Mouse (Mus musculus): ENCODE results near the gene Gpr19.

Gpr19 gene

DNA sequence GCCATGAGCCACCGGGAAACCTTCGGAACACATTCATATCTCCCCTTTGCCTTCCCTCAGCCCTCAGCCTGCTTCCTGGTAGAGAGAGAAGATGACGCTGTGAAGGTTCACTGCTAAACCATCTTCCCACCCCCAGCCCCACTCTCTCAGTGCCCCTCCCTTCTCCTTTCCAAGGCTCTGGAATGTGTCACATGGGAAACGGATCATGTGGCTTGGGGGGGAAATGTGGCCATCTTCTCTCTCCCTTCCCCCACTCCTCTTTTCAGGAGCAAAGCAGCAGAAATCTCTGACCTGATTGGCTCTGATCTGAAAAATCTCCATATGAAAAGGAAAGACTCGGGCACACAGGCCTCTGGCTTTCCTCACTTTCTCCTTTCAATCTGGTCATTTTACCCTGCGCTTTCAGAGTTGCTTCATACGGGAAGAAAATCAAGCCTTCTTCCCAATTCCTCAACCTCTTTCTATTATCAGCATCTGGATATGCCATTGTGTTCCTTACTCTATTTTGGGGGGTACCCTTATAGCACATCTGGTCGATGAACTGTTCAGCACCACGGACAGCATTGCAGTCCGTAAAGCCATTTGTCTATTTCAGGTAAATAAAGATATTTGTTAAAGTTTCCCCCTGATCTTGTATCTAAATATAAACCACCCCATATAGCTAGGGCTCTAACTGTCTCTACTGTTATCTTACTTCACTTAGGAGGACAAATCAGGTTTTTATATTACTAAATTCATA, 10.5 kb downstream of the Gpr19 start:
- peak; percentile 96 for DNase-seq (ENCODE audit: low read depth, low spot score)

DNA sequence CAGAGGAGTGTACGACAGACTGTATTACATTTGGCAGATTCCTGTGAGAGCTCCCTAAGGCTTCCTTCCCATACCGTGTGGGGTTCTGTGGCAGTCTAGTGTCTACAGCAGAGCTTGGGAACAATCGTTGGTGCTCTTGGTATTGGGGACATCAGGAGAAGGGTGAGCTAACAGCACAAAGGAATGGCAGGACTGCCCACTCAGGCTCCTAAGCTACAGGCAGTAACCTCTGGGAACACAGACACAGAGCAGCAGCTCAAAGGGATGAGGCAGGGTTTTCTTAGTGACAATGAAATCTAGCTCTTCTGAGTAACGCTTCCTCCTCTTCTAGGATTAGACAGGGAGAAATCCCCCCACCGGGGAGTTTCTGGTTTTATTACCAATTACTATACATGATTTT, 11.4 kb downstream of the Gpr19 start:
- DNase-seq (ENCODE audit: low read depth, low spot score): no peak

DNA sequence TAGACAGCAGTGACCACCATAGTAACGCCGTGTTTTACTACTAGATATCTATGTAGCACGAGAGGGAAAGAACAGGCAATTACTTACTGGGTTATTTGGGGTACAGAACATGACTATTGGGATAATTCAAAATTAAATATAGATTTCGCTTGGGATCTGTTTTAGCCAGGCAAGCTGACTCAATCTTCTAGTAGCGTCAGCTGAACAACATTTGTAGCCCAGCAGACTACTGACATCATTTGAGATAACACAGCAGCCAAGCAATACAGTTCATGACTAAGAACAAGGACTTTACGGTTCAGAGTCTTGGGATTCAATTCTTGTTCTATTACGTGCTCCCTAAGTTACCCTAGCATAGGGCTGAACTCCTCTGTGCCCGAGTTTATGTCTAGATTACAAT, 11.9 kb downstream of the Gpr19 start:
- DNase-seq (ENCODE audit: low read depth, low spot score): no peak

DNA sequence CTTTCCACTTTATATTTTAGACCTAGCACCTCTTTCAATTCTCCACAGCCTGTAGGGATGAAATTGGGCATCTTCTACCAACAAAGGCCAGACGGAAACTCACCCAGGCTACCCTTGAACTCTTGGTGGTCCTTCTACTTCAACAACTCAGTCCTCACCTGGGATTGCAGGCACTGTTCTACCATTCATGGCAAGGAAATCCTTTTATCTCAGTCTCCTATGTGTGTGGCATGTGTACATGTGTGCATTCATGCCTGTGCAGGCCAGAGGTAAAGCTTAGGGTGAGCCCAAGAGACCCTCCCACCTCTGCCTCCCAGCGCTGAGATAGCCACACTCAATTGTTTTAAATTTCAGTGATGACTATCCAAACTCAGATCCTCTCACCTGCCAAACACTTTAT, 12.9 kb downstream of the Gpr19 start:
- no peak for DNase-seq (ENCODE audit: low read depth, low spot score)

DNA sequence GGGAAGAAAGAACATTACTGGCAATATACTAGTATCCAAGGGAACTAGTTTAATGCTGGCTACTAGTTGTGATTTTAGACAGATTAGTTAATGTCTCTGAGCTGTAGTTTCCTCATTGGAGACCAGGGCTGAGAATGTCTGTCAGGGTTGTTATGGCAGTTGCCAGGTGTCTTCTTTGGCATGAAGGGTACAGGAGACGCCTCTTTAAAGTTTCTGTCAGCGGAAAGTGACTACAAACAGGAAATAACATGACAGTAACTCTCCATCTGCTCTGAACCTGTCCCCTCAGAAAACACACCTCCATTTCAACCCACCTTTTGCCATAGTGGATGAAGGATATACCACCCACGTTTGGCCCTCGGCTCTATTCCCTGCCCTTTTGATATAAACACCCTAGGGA, 14.7 kb downstream of the Gpr19 start:
- no peak for DNase-seq (ENCODE audit: low read depth, low spot score)

DNA sequence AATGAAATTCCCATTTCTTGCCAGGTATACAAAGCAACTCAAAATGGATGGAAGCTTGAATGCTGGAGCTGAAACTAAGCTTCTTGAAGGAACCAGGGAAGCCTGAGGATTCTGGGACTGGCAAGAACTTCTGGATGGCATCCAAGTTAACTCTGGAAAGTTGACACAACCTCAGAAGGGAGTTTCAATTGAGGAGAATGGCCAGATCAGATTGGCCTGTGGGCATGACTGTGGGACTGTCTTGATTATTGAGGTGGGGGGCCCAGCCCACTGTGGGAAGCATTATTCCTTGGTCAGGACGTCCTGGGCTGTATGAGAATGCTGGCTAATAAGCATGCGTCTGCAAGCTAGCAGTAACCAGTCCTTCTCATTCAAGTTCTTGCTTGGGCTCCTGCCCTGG, 18.3 kb downstream of the Gpr19 start:
- DNase-seq (ENCODE audit: low read depth, low spot score): no peak

DNA sequence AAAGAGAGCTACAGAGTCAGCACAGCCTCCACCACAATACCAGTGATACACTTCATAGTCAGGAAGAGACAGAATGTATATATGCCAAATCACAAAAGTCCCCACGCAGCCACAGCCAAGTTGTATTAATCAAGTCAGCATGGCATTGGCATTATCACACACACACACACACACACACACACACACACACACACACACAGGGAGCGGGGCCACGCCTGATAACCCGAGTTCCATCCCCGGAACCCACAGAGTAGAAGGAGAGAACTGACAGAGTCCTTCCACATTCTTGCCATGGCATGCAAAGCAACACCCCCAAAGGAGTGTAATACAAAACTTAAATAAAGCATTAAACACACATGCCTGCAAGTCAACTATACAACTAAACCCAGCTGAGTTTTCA, 18.8 kb downstream of the Gpr19 start:
- DNase-seq (ENCODE audit: low read depth, low spot score): no peak

DNA sequence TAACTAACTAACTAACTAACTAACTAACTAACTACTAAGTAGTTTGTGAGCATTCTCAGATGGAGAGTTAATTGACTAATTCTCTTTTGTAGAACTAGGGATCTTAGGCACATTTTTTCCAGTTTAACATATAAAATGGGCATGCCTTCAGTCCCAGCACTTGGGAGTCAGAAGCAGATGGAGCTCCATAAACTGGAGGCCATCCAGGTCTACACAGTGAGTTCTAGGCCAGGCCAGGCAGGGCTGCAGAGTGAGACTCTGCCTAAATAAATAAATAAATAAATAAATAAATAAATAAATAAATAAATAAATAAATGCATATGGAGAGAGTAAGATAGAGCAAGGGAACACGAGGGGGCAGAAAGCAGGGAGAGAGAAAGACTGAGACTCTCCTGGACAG, 20.5 kb downstream of the Gpr19 start:
- no peak for DNase-seq (ENCODE audit: low read depth, low spot score)

DNA sequence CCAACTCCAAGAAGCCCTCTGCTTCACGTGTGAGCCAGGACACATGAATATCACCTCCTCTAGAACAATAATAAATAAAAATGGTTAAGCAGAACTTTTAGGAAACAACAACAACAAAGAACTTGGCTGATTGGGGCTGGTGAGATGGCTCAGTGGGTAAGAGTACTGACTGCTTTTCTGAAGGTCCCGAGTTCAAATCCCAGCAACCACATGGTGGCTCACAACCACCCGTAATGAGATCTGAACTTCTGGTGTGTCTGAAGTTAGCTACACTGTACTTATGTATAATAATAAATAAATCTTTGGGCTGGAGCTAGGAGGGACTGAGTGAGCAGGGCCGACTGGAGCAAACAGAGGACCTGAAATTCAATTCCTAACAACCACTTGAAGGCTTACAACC, 21.1 kb downstream of the Gpr19 start:
- DNase-seq (ENCODE audit: low read depth, low spot score): no peak

DNA sequence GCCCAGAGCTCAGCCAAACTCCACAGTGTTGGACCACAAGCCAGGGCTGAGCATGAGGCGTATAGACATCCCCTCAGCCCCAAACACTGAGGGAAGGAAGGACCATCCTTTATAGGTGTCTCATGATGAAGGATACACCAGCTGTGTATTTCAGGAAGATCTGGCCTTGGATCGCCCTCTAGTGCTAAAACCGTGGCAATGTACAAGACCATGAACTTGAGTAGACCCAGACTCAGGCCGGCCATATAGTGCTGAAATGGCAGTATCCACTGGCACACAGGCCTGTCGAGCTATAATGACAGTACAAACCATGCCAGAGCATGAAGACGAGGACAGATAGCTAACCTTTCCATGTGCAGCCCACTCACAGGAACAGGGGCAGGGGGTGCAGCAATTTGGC, 21.6 kb downstream of the Gpr19 start:
- no peak for DNase-seq (ENCODE audit: low read depth, low spot score)

DNA sequence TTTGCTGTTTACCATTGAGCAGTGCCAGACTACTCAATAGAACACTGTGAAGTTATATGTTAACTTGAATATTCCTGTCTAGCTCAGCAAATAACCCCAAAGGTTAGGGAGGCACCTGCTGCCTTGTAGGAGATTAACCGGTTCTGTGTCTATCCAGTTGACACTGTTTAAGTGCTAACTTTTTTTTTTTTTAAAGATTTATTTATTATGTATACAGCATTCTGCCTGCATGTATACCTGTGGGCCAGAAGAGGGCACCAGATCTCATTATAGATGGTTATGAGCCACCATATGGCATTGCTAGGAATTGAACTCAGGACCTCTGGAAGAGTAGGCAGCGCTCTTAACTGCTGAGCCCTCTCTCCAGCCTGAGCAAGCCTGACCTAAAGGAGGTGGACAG, 25.4 kb downstream of the Gpr19 start:
- DNase-seq (ENCODE audit: low read depth, low spot score): no peak

DNA sequence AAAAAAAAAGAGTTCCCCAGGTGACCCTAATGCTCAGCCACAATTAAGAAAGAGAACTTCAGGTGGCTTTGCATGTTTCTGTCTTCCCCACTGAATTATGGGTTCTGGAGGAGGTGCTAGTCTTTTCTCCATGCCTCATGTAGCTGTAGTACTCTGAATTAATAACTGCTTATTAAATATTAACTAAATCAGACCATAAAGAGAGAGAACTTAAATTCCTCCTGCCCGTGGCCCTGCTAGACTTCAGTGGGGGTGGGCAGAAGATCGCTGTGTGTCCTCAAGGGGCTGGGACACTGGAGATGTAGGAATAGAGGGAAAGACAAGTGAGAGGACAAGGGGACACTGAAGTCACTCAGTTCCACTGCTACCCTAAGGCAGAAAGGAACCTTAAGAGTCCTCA, 26.1 kb downstream of the Gpr19 start:
- no peak for DNase-seq (ENCODE audit: low read depth, low spot score)

DNA sequence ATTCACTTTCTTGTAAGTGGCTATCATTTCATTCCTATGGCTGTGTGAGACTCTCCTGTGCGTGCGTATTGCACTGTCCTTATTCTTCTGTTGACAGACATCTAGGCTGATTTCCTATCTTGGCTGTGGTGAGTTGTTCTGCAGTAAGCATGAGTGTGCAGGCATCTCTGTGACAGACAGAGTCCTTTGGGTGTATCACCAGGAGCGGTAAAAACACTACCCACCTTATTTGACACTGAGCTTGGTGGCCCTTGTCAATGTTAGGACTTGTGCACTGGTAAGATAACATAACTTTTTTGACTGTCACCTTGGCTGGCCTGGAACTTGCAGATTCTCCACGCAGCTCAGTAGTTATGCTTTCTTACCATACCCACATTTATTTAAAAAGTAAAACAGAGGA, 27.5 kb downstream of the Gpr19 start:
- DNase-seq (ENCODE audit: low read depth, low spot score): no peak

DNA sequence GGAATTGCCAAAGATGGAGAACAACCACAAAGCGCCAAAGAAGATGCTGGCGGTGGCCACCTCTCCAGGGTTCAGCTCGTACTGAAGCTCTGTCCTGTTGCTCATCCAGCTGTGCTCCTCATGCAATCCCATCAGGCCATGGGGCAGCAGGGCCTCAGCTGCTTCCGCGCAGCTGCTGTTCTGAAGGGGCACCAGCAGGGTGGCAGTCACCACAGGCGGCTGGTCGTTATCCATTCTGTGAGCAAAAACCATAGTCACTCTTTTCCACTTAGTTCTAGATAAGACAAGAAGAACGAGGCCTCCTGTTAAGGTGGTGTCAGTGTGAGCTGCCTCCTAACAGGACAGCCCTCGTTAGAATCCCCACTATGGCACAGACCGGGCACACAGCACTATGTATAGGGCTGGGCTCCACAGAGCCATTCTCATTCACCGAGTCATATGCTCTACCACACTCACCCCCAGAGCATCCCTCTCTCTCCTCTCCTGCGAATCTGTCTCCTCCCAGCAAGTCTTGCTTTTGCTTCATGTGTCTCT, 28.1 kb downstream of the Gpr19 start:
- DNase-seq (ENCODE audit: low read depth, low spot score): no peak

DNA sequence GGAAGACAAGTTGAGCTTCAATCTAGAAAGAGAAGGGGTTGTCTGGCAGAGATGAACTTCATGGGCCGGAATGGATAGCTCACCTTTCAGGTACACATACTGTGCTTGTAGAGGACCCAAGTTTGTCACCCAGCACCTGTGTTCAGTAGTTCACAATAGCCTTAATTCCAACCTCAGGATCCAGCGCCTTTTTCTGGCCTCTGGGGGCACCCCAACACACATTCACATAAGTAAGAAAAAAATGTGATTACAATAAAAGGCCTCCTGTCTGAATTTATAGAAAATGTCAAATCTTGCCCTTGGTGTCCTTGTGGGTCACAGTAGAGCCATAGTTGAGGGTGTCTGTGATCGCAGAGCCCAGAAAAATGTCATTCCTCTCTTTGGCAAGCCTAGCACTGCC, 31.1 kb downstream of the Gpr19 start:
- no peak for DNase-seq (ENCODE audit: low read depth, low spot score)

DNA sequence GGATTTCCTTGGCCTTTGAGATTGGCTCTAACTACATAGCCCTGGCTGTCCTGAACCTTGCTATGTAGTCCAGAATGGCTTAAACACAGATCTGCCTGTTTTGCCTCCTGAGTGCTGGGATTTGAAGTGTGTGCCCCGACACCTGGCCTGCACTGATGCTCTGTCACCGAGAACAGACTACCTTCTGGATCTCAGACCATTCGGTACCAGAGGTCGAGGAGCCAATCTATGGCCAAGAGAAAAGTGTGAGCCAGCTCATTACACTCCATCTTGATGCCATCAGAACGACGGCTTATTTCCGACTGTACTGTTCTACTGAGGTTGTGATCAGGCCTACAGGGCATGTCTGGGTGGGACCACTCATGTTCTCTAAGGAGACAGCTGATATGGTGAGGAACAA, 32.3 kb downstream of the Gpr19 start:
- DNase-seq (ENCODE audit: low read depth, low spot score): no peak

DNA sequence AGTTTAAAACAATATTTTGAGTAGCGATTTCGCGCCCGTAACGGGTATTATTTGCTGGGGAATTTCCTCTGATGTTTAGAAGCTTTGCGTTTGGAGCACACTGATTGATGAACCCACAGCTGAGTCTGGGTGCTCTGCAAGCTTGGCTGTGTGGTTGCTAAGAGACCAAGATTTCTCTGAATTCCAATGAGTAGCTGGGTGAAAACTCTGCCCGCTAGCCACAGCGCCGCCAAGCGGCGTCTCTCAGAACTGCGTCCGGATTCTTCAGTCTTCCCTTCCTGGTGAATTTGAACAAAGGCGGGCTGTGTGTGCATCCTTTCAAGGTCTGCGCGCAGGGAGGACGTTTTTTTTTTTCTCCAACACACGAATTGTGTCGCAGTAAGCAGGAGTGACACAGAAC, 35.2 kb downstream of the Gpr19 start:
- peak; percentile 92 for DNase-seq (ENCODE audit: low read depth, low spot score)

DNA sequence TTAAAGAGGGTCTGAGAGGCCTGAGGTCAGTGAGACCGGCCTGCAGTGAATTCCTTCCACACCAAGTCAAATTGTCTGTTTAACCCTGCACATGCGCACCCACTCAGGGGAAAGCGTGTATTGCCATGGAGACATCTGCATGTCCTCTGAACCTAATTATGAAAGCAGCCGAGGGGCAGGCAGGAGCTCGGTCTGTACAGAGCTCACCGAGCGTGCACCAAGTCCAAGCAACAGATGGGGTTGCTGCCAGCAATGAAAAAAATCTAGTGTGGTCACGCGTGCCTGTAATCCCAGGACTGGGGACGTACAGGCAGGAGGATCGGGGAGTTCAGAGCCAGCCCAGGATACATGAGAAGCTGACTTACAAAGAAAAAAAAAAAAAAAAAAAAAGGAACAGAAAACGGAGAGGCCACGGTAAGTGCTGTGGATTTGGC, 35.7 kb downstream of the Gpr19 start:
- DNase-seq (ENCODE audit: low read depth, low spot score): no peak

DNA sequence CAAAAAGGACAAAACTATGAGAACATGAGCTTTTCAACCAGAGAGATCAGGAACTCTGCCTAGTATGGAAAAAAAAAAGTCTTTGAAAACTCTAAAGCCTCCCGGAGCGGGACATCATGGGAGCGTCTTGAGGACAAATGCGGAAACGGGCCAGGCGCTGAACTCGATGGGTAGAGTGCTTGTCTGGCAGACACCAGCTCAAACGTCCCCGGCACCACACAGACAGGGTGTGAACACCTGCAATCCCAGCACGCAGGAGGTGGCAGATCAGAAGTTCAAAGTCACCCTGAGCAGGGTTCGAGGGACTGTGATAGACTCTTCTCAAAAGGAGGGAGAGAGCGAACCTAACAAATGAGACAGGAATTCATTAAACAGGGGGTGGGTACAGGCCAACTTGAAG, 37.0 kb downstream of the Gpr19 start:
- DNase-seq (ENCODE audit: low read depth, low spot score): no peak

DNA sequence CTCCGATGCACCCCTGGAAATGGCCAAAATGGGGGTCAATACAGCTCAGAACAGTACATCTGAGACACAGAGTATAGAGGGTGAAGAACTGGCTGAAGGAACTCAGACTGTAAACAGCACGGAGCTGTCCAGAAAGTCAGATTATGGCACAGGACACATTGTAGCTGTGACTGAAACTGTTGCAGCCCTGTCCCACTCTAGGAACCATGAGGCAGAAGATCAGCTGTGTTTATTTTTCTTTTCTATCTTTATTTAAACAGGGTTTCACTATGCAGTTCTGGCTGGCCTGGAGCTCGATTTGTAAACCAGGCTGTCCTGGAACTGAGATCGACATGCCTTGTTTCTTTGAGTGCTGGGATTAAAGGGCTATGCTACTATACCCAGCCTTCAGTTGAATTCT, 38.1 kb downstream of the Gpr19 start:
- no peak for DNase-seq (ENCODE audit: low read depth, low spot score)

DNA sequence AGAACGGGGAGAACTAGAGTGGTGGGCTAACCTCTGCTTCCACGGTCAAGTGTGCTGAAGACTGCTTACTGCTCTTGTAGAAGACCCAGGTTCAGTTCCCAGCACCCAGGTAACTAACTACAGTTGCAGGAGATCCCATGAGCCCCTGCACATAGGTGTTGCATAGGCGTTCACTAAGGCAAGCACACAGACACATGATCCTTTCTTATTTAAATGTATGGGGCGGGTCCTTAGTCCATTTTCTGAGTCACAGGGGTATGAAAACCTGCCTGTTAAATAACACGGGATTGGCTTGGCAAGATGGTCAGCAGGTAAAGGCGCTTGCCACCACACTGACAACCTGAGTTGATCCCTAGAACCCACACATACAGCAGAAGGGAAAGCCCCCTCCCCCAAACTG, 39.4 kb downstream of the Gpr19 start:
- DNase-seq (ENCODE audit: low read depth, low spot score): no peak

DNA sequence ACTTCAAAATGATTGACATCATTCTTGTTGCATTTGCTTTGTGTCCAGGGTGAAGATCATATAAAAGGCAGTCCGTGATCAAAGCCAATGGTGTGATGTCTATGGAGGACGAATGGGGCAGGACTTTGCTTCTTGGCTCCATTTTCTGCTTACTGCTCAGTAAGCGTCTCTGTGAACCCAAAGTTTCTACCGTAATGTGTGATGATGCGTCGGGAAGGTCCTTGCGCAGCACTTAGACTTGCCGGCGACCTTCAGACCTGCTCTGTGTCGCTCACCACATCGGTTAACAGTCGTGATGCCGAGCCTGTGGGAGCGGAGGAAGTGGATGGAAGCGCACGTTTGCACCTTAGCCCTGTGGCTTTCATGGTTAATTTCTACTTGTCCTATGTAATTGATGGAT, 42.5 kb downstream of the Gpr19 start:
- DNase-seq (ENCODE audit: low read depth, low spot score): no peak

DNA sequence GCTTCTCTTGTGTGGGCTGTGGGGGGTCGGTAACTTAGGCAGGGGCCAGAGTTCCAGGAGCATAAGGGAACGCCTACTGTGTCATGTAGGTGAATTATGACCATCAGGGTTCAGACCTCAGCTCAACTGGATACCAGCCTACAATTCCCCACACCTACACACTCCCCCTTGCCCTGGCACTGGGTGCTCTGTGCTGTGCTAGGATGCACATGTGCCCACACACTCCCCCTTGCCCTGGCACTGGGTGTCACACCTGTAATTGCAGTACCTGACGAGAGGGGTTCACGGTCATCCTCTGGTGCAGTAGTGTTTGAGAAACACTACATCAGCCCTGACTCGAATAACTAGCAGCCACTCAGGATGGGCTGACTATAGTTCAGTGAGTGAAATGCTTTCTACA, 43.6 kb downstream of the Gpr19 start:
- no peak for DNase-seq (ENCODE audit: low read depth, low spot score)

DNA sequence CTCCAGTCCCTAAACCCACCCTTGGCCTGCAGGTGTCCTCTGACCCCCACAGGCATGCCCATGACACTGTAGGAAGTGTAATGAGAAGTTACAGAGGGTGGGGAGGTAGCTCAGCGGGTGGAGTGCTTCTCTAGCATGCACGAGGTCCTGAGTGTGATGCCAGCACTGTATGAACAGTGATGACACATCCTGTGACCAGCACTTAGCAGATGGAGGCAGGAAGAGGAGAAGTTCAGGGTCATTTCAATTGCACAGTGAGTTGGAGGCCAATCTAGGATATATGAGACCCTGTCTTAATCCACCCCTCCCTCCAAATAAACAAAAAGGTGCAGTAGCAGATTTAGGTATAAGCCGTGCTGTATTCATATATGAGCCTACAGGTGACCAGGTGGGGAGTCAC, 48.4 kb downstream of the Gpr19 start:
- DNase-seq (ENCODE audit: low read depth, low spot score): no peak

Data from brain, embryonic 18.5 days (tissue).